Mouse (Mus musculus) midbrain, embryonic 15.5 days (tissue): Measurements from ENCODE around the gene Lclat1. TPM values are rescaled to one million over a fixed set of nuclear protein-coding genes. Genes with fewer than 3 reads are reported as not detected.

ENCODE experiments used
- polyA plus RNA-seq: library from polyadenylated mRNA; unstranded; fragments of >200 nt; fragmentation: Nextera tagmentation; extraction: Ambion mirVana; gene quantifications from 2 replicates; pipeline ENCODE4 v1.2.1, GENCODE M21; 2015

The Lclat1 gene
- polyA plus RNA-seq, 1 experiment from 2014 or later: 11.5 TPM

Other genes starting within 250 kb of the Lclat1 start
- 5.7 and 5.9 TPM in 2 replicates for gene Lbh, start 189.7 kb upstream of the Lclat1 start, polyA plus RNA-seq